Mouse (Mus musculus): Measurements from ENCODE around the gene Miox.

Miox gene

DNA sequence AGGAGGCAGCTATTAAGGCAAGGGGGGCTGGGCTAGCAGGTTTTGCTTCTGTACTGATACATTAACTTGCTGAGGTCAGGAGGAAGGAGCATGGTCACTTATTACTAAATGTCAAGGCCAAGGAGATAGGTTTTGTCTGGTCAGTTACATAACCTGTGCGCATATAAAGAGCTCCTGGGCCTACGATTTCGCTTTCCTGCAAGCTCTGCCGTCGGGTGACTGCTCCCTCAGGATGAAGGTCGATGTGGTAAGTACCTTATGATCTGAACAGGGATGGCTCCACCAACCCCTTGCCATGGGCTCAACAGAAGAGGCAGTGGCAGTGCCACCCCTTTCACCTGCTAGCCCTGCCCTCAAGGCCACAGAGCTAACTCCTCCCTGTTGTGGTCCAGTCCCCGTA, at the start of gene Miox:
Gene Miox (plus strand): TSS at position 128 of the 400 bp plus-strand sequence.
- DNase-seq = peak; percentile 92 to 95

DNA sequence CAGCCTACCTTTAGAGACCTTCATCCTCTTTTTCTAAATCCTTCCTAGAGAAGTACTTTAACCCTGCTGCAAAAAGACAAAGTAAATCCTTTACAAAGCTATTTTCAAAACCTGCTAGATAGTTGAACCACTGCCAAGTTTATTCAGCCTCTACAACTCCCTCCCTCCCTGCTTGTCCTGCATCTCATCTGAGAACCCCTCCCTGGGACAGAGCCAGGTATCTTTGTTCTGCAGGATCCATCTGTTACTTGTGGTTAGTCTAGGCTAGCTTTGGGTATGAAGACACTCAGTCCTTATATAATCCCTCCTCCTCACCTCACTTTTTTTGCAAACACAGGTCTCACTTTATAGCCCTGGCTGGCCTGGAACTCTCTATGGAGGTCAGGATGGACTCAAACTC, 49.2 kb upstream of the Miox start:
- DNase-seq = peak in 1 of 2 experiments; percentile 14

DNA sequence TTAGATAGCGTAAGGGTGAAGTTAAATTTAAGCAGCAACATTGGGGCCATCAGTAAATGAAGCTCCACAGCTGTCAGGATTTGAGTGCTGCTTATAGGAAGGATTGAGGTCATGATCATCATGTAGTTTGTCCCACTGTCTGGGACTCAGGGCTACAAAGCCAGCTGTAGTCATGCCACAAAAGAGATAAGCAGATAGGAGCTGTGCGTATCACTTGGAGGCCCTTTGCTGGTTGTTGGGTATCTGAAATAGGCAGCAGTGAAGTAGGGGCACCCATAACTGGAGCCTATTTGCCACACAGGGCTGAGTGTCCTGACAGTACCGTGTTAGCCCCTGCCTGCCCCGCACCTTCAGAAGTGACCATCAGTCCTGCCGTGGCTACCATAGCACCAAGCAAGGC, 48.7 kb upstream of the Miox start:
- no peak for DNase-seq

DNA sequence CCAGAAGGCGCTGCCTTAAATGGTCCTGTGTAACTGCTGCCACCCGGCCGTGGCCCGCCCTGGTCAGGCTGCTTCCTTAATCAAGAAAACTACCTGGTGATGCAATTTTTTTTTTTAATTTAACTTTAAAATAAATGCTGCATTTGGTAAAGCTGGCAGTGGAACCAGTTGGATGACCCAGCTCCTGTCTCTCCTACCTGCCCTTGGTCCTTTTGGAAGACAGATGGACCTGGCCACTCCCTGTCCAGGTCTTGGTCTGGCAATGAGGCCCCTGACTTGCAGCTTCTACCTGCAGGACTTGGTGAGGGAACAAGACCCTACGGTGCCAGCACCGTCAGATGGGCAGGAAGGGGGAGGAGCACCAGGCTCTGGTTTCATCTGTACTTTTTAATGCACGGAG, 48.1 kb upstream of the Miox start:
- no peak for DNase-seq

DNA sequence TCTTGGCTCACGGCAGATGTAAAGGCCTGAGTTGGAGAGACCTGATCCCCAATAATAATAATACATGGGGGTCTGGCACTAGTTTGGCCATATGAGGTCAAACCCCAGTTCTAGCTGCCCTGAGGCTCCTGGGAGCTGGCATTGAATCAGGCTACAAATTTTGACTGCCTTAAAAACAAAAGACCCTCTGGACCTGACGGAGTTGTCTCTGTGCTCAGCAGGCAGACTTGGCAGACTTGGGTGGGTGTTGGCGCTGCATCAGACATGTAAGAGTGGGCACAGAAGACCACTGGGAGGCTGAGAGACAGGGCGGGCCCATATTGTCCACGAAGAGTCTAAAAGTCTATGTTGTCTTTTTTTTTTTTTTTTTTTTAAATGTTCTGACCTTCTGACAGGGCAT, 47.6 kb upstream of the Miox start:
- DNase-seq = no peak

DNA sequence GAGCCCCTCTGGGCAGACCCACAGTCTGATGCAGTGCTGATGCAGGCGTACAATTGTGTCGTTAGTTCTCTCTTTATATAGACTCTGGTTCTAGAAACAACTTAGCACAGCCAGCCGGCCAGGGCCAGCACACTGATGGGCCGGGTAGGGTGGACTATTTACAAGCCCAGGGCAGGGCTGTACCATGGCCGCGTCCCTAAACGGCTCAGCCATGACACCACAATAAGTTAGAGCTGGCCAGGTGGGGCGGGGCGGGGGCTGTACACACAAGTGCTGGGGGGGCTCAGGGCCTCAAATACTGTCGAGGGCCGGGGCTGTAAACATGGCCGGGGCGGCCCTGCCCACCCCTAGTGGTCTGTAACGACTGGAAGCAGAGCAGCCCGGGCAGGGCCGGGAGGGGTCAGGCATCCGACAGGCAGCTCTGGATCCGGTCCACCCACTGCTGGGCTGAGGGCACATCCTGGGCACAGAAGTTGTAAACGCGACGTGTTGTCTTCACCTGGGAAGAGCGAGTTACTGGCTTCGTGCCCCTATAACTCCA, 45.9 kb upstream of the Miox start:
- DNase-seq = no peak

DNA sequence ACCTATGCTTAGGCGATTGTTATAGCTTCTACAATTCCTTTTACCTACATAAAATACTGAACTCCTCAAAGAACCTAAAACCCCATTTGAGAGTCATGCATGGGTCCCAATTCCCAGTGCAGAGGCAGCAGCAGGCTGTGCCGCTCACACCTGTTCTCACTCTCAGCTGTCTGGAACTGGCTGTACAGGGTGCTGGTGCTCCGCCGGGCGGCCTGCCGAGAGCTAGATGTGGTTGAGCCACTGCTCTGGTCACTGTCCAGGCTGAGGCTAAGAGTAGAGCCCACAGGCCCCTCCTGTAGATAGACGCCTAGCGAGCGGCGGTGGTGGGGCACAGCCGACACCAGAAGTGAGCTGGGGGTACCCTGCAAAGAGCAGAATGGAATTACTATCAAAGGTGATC, 44.7 kb upstream of the Miox start:
- DNase-seq = no peak

DNA sequence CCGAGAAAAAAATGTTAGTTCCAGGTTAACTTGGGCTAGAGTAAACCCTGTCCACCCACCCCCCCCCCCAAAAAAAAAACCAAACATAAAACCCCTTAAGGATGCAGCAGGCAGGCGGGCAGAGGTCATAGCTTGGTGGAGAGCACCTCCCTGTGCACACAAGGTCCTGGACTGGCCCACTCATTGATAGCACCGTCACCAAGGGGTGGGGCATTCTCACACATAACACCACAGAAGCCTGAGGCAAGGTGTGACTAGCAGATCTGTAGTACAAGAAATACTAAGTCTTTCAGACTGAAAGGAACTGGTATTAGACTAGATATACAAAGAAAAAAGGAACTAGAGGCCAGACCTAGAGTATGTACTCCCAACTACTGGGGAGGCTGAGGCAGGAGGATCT, 42.7 kb upstream of the Miox start:
- DNase-seq = no peak

DNA sequence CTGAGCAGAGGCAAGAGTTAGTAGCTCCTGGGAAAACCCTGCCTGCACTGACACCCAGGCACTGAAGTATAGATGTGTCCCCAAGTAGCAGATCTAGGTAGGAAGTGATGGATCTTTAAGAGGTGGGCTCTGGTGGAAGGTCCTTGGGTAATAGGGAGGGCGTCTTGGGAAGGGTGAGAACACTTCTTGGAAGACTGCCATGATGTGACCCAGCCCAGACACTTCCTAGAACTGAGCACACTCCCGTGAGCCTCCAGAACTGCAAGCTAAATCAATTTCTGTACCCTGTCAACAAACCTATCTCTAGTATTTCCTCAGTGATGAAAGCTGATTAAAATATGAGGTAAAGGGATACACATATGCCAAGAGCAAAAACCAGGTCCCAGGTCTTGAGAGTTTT, 41.4 kb upstream of the Miox start:
- DNase-seq = no peak

DNA sequence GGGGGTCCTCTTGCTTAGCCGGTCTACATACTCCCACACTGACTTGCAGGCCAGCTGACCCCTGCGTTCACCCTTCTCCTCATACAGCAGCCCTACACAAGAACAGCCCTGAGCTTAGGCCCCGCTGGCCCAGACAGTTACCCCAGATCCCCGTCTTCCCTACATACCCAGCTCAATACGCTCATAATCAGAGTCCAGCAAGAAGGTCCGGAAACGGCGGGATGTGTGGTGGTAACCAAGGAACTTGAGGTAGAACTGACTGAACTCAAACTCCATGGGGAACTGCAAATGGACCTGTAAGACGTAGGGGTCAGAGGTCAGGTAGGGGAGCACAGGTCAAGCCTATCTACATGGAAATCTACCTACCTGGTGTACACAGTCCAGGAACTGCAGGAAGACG, 40.4 kb upstream of the Miox start:
- DNase-seq = no peak

DNA sequence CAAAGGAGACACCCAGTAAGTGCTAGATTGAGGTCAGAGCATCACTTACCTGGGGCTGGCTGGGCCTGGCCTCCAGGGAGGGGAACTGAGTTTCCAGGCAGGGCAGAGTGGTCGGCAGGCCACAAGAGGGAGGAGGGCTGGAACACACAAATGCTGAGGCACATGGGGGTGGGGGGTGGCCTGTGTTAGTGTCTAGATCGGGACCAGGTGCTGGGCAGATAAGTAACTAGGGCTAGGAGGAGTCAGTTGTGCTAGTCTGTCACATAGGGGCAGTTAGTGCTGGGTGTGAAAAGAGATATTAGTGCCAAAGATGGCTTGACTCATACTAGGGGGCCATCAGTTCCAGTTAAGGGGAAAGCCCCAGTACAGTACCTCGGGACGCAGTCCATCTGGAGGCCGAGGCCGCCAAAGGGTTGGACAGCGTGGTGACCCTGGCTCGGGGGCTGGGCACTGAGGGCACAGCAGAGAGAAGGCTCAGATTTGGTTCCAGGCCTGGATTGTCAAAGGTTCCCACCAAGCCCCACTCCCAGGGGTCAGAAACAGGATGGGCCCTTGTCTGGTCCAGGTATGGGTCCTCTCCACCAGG, 38.5 kb upstream of the Miox start:
- DNase-seq = no peak

DNA sequence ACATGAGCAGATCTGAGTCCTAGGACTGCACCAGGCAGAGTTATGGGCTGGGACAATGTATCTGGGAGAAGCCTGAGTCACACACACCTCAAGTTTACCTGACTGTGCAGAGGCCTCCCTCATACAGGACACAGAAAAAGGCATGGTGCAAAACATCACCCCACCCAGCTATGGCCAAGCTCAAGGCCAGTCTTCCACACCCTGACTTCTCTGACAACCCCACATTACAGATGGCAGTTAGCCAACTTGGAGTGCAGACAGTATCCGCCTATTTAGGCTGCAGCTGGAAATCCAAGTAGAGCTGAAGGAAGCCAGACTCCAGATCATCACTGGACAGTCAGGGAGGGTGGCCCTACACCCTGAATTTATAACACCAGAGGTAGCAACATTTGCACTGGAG, 37.7 kb upstream of the Miox start:
- DNase-seq = no peak

DNA sequence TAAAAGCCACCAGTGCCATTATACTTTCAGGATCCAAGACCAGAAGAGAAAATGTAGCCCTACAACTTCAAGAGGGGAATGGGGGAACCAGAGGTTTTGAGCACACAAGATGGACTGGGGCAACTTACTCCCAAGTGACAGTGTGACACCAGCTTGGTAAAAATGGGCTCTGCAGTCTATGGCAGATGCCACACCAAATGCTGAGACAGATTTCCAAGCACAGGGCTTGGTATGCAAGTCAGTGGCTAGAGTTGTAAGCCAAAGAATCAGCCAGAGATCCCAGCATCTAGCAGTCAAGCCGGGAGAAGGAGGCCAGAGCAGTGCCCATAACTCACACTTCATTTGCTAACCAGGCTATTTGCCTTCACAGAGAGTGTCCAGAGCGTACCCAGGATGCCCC, 36.5 kb upstream of the Miox start:
- DNase-seq = no peak

DNA sequence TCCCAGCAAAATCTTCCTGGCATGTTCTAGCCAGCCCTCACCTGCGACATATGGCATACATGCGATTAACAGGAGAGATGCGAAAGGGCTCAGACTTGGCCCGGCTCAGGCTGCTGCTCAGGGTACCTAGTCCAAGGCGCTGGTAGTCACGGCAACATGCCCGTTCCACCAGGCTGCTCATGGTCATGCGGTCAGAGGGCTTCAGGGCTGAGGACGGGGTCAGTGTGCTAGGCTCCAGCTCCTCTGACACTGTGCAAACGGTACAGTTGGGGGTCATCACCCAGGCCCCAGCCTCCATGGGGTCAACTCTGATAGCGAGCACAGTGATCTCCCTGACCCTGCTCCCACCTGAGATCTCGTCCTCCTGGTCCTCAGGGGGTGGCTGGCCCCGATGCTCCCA, 34.0 kb upstream of the Miox start:
- DNase-seq = peak; percentile 51 to 54

DNA sequence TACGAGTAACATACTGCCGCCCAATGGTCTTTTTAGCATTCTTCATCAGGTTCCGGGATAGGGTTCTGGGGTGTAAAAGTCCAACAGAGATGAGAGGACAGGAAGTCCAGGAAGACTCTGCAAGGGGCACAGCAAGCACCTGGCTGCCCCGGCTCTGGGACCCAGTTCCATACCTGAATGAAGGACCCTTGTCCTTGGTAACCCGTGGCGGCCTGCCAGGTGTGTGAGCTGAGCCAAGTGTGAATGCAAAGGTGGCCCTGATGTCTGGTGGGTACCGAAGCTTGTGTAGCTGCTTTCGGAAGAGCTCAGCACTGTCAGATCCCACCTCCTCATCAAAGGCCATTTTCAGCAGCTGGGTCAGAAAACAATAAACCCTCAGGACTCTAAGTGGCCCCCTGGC, 33.6 kb upstream of the Miox start:
- DNase-seq = peak; percentile 19 to 23

DNA sequence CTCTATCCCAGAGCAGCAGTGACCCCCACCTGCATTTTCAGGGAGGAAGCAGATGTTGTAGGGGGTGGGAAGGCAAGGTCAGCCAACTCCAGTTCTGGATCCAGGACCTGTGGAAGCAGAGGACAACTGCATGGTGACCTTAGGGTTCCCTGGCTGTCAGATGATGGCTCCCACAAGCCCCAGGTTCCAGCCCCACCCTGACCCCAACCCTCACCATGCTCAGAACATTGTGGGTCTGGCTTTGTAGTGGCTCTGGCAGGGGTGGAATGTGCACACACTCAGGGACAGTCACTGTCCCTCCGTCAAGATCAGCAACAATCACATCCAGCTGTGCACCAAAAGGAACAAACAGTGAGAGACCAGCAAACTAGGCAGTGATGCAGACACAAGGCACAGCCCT, 28.2 kb upstream of the Miox start:
- DNase-seq = no peak

DNA sequence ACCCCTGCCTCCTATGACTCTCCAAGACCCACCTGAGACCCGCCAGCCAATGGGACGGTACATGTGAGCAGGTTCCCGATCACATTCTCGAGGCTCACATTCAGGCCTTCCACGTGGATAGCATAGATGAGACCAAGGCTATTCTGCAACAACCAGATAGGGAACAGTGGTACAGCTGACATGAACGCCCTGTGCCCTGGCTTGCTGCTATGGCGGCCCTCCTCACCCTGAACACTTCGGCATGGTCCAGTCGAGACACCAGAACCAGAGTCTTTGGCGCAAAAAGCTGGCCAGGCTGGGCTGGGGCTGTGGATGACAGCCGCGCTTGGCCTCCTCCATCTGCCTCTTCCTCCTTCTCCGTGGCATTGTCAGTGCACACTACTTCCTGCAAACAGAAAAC, 26.7 kb upstream of the Miox start:
- DNase-seq = no peak

DNA sequence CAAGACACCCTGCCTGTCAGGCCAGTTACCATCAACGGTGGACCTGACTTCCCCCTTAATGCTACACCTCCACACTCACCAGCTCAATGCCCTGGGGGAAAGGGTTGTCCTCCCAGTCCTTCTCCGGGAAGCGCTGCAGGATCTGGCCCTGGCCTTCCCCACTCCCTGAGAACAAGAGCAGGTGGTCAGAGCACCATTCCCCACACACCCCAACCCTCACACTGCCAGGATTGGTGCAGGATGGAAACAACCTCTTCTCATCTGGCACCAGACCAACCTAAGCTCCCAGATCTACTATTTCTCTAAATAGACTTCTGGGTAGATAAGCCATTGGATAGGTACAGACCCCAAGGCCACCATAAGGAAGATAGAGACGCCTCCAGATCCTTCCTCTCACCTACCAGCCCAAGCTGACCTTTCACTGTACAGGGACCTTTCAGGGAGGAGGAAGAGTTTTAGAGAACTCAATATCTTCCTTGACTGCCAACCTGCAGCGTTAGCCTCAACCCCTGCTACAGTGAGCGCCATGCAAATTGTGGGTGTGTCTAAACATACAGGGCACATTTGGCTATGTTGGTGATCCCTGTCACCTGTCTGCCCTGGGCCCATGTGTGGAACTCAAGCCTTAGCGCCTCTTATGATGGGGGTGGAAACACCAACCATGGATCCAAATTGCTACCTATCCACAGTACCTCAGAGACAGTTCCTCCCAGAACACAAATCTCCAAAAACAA, 25.6 kb upstream of the Miox start:
- no peak for DNase-seq

DNA sequence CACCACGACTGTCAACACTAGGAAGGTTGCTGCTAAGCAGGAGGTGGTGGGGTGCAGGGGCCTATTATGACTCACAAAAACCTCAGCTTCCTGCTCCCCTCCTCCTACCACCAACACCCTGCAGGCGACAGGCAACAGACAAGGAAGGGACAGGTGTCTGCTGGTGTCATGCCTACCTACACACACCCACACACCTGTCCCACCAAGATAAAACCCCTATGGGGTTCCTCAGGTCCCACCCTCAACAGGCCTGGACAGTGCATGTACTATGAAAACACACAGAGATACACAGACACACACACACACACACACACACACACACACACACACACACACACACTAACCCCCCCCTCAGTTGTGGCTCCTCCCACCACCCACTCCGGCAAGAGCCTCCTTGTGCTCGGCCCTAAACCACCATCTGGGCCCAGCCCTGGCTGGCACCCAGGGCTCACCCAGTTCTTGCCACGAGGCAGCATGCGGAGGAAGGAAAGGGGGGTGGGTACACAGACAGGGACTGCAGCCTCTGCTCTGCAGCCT, 24.2 kb upstream of the Miox start:
- no peak for DNase-seq

DNA sequence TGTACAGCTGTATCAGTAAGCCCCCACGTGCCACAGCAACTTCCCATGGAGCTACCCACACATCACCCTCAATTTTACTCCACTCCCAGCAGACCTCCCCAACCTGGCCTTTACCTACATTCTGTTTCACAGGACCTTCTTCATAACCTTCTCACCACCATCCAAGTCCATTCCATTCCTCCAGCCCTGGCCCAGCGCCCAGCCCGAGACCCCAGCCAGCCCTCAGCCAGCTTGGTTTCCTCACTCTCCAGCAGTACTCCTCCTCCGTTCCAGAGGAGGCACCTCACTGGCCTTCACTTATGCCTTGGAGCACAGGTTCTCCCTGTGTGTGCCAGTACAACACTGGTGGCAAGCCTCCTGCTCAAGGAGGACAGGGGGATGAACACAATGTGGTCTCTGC, 20.8 kb upstream of the Miox start:
- no peak for DNase-seq

DNA sequence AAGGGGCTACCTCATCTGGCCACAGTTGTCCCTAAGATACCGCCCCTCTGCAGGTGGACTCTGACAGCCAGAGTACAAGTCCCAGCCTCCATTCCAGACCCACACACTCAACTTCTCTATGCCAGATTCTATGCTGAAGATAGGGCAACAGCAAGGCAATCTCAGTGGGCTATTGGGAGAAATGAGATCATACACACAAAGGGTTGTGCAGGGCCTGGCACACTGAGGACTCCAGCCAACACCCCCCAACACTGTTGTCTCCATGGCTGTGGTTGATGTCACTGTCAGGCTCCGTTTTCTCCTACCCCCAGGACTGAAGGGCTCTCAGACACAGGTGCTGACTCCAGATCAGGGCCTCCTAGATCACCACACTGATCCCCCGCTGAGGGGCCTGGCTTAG, 20.1 kb upstream of the Miox start:
- no peak for DNase-seq

DNA sequence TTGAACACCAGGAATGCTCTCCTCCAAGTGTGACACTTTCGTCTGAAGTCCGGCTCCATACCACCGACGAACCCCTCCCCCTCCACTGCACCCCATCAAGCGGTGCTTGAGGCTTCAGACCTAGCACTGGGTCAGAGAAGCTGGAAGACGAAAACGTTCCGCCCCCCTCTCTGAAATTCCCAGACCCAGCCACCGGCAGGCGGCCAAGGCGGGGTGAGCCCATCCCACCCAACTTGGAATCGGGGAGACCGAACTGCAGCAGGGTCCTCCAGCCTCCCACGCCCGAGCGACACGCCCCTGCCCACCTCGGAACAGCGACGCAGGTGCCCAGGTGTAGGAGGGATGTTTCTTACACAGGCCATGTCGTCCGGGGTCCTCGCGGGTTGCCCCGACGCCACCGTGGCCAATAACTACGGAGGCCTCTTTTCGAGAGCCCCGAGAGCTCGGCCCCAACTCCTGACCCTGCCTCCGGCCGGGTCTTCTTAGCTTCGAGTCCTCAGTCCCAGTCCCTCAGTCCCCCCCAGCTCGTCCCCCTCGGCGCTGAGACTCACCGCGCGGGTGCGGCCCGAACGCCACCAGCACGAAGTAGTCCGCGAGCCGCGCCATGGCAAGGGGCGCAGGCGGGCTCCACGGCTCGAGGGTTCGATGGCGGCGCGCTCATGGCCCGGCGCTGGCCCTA, 19.5 kb upstream of the Miox start:
- peak in 1 of 2 experiments; percentile 30 for DNase-seq

DNA sequence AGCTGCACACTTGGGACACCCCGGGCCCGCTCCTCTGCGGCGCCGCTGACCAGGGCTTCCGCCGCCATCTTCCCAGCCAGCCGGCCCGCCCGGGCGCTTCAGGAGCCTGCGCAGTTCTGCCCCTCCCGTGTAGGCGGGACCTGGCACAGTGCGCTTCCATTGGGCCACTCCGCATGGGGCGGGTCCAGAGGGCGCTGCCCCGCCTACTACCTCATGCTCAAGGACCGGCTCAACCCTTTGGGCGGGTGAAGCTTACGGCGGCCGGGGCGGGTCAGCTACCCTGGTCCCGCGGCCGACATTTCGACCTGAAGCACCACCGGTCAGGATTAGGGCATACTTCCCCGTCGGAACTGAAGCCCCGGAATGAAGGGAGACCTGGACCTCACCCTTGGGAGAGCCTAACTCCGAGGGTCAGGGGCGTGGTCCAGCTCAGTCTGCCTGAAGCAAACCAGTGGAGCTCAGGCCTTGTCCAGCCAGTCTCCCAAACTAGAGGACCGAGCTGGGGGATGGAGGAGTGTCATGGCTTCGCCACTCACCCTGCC, 18.9 kb upstream of the Miox start, which contains the start of gene Sbf1:
Gene Sbf1 (minus strand): TSS at position 122 of the 542 bp plus-strand sequence.
- peak; percentile 98 to 99 for DNase-seq

All from kidney, adult 8-10 months (tissue).